Mouse (Mus musculus) liver, embryonic 16.5 days (tissue): Measurements from ENCODE around the gene Ccser1. TPM values are rescaled to one million over a fixed set of nuclear protein-coding genes. Genes with fewer than 3 reads are reported as not detected.
A peak's percentile ranks its signal among the peaks of the same experiment; 100 is the strongest.

Experiments
- ATAC-seq: fragments of 200-750 bp; cut with Nextera tagmentation; 2 replicates; pipeline ENCODE4 v1.8.0; 2017; ENCODE audit warnings: low read depth, mild to moderate bottlenecking, moderate number of reproducible peaks, moderate library complexity
- H3K27ac ChIP-seq: fragments of 300-500 bp; sonication (generic); 2 replicates; pipeline ENCODE4 v1.5.1; 2014; ENCODE audit warnings: mild to moderate bottlenecking, low read length
- H3K27me3 ChIP-seq: fragments of 300-500 bp; sonication (generic); 2 replicates; pipeline ENCODE4 v1.6.1; 2014; ENCODE audit warnings: low read depth, low read length, mixed read lengths; ENCODE audit not compliant: control insufficient read depth, insufficient read depth
- H3K36me3 ChIP-seq: fragments of 300-500 bp; sonication (generic); 2 replicates; pipeline ENCODE4 v1.6.1; 2014; ENCODE audit warnings: mild to moderate bottlenecking; ENCODE audit not compliant: control insufficient read depth, insufficient read depth
- H3K4me1 ChIP-seq: fragments of 300-500 bp; sonication (generic); 2 replicates; pipeline ENCODE4 v1.6.1; 2014; ENCODE audit warnings: low read depth, low read length, mixed read lengths; ENCODE audit not compliant: control insufficient read depth
- H3K4me2 ChIP-seq: fragments of 300-500 bp; sonication (generic); 2 replicates; pipeline ENCODE4 v1.6.1; 2014; ENCODE audit warnings: low read depth, low read length, mixed read lengths
- H3K4me3 ChIP-seq: fragments of 300-500 bp; sonication (generic); 2 replicates; pipeline ENCODE4 v1.5.1; 2014; ENCODE audit warnings: low read depth, mild to moderate bottlenecking, low read length
- H3K9ac ChIP-seq: fragments of 300-500 bp; sonication (generic); 2 replicates; pipeline ENCODE4 v1.6.1; 2014; ENCODE audit warnings: low read depth, low read length
- H3K9me3 ChIP-seq: fragments of 300-500 bp; sonication (generic); replicated peaks from 2 replicates; pipeline ENCODE4 v1.6.1; 2016; ENCODE audit warnings: low read length; ENCODE audit not compliant: control insufficient read depth
- WGBS: fragments of 180-500 bp; shearing (Covaris S2); extraction: QIAGEN DNeasy Blood & Tissue Kit; methylation state at CpG from one replicate; pipeline ENCODE4 v1.1.7; 2014; ENCODE audit not compliant: insufficient replicate concordance; 5-methylcytosine and 5-hydroxymethylcytosine counted together
- polyA plus RNA-seq: library from polyadenylated mRNA; unstranded; fragments of >200 nt; fragmentation: Nextera tagmentation; extraction: Ambion mirVana; gene quantifications from 2 replicates; pipeline ENCODE4 v1.2.1, GENCODE M21; 2015

Gene Ccser1
- polyA plus RNA-seq, 1 experiment from 2014 or later: 0.09 TPM

GRCm38 (mm10) chr6:61176126-61176525, 4.0 kb upstream of the Ccser1 start:
- Histone ChIP-seq H3K9ac (no peak overlapping the region), H3K36me3 (no peaks in the 10 kb centered on the region), H3K4me1 (no peaks in the 10 kb centered on the region), H3K4me3 (no peak overlapping the region), H3K27ac (no peak overlapping the region), H3K4me2 (no peak overlapping the region), H3K27me3 (peaks cover 27% of the 10 kb centered on the region), H3K9me3 (no peaks in the 10 kb centered on the region)
- WGBS: 44% methylated on average over 1 of the region's 1 CpGs
- ATAC-seq: no peak

DNA sequence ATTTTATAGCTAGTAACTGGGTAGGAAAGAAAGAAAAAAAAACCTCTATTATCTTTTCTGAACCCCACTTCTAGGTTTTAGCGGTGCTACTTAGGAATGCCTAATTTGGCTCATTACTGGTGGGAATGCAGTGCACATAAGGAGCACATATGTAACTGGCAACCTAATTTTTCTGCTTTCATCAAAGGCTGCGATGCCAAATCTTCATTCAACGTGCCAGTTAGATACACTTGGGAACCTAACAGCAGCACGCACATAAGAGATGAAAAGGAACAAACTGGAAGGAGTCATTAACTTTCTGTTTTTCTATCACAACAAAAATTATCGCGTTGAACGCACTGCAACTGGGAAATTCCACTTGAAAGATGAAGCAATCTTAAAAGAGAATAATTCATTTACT, 2.6 kb upstream of the Ccser1 start:
- Histone ChIP-seq H3K4me3 (no peak overlapping the region), H3K4me2 (no peak overlapping the region), H3K9me3 (no peaks in the 10 kb centered on the region), H3K4me1 (no peaks in the 10 kb centered on the region), H3K36me3 (no peaks in the 10 kb centered on the region), H3K27me3 (peaks cover 32% of the 10 kb centered on the region), H3K9ac (no peak overlapping the region), H3K27ac (no peak overlapping the region)
- no peak for ATAC-seq
- WGBS: 69% methylated on average over 7 of the region's 7 CpGs

DNA sequence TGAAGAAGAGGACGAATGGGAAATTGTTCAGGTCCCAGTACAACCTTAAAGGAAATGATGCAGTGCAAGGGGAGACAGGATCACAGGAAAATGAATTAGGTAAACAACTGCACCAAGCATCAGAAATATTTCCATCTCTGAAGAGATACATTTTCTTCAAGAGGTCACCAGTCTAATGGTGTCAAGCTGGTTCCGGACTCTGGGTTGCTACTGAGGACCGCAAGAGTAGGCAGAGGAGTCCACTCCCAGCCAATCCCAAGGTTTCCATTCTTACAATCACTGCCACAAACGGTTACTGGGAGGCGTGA, 529 bp upstream of the Ccser1 start:
- H3K4me2 ChIP-seq: peak overlapping the region; percentile 83
- no peaks in the 10 kb centered on the region for H3K4me1 ChIP-seq
- H3K27ac ChIP-seq: no peak overlapping the region
- H3K9me3 ChIP-seq: no peaks in the 10 kb centered on the region
- no peaks in the 10 kb centered on the region for H3K36me3 ChIP-seq
- ATAC-seq: no peak
- H3K9ac ChIP-seq: no peak overlapping the region
- H3K27me3 ChIP-seq: peaks cover 32% of the 10 kb centered on the region
- WGBS: 7% methylated on average over 5 of the region's 5 CpGs
- H3K4me3 ChIP-seq: peak overlapping the region; percentile 58

DNA sequence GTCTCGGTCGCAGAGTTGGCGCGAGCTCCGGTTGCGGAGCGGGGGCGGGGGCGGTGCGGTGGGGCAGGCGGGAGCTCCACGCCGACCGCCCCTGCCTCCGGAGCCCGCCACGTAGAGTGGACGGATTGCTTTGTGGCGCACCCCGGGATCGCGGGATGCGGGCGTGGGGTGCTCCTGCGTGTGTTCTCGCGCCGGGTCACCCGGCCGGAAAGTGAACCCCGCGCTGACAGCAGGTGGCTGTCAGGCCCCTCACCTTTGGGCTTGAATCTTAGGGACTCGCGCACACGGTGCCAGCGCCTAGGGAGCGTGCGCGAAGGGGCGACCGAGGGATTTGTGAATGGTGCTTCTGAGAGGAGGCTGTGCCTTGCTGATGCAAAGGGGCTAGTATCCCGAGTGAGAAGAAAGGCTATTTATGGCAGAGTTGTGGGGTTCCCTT, 650 bp downstream of the Ccser1 start:
- H3K4me3 ChIP-seq: peak overlapping the region; percentile 58
- H3K27me3 ChIP-seq: peaks cover 32% of the 10 kb centered on the region
- no peaks in the 10 kb centered on the region for H3K36me3 ChIP-seq
- no peak for ATAC-seq
- no peaks in the 10 kb centered on the region for H3K9me3 ChIP-seq
- no peak overlapping the region for H3K9ac ChIP-seq
- WGBS: 1% methylated on average over 31 of the region's 42 CpGs
- no peaks in the 10 kb centered on the region for H3K4me1 ChIP-seq
- no peak overlapping the region for H3K27ac ChIP-seq
- H3K4me2 ChIP-seq: peak overlapping the region; percentile 83

GRCm38 (mm10) chr6:61189029-61189428, 8.9 kb downstream of the Ccser1 start:
- Histone ChIP-seq H3K4me2 (no peak overlapping the region), H3K9ac (no peak overlapping the region), H3K4me1 (no peaks in the 10 kb centered on the region), H3K9me3 (no peaks in the 10 kb centered on the region), H3K36me3 (no peaks in the 10 kb centered on the region), H3K27me3 (no peaks in the 10 kb centered on the region), H3K4me3 (no peak overlapping the region), H3K27ac (no peak overlapping the region)
- ATAC-seq: no peak
- WGBS: 33% methylated on average over 2 of the region's 2 CpGs

GRCm38 (mm10) chr6:61191597-61192386, 11.7 kb downstream of the Ccser1 start:
- H3K27me3 ChIP-seq: no peaks in the 10 kb centered on the region
- no peak overlapping the region for H3K4me2 ChIP-seq
- H3K4me1 ChIP-seq: no peaks in the 10 kb centered on the region
- no peak overlapping the region for H3K27ac ChIP-seq
- no peaks in the 10 kb centered on the region for H3K36me3 ChIP-seq
- 53% methylated on average over 13 of the region's 13 CpGs for WGBS
- ATAC-seq: no peak
- H3K4me3 ChIP-seq: no peak overlapping the region
- no peak overlapping the region for H3K9ac ChIP-seq
- no peaks in the 10 kb centered on the region for H3K9me3 ChIP-seq

DNA sequence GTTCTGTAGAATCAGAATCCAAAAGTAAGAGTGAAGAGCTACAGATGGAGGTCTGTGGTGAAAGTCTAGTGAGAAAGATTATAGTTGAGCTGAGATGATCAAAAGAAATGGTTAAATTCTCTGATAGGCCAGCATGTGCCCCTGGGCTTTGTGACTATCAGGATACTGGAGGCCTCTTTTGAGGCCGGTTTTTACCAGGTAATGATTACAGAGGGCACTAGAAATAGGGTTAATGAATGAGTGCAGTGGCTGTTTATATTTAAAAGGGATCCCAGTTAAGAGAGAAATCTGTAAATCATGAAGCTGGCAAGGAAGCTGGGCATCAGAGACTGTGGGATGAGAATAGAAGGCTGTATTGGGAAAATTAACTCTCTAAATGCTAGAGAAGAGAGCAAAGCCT, 23.2 kb downstream of the Ccser1 start:
- H3K4me2 ChIP-seq: no peak overlapping the region
- H3K27me3 ChIP-seq: no peaks in the 10 kb centered on the region
- H3K9ac ChIP-seq: no peak overlapping the region
- no peak overlapping the region for H3K4me3 ChIP-seq
- no peak for ATAC-seq
- no peaks in the 10 kb centered on the region for H3K4me1 ChIP-seq
- 53% methylated on average over 1 of the region's 1 CpGs for WGBS
- no peaks in the 10 kb centered on the region for H3K9me3 ChIP-seq
- H3K36me3 ChIP-seq: no peaks in the 10 kb centered on the region
- H3K27ac ChIP-seq: no peak overlapping the region

DNA sequence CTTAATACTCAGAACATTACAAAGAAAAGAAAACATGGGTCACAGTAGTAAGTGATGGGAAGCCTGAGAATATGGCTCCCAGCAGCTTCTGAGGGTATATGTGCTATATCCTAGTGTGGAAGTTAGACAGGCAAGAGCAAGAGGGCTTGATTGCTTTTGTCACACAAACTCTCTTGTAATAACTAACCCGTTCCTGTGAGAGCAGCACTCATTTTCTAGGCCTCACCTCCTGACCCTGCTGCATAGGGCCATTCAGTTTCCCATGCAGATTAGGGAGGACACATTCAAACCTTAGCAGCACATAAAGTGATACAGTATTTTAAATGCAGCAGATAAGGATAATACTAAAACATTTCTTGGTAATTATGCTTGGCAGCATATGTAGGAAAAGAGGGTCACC, 25.9 kb downstream of the Ccser1 start:
- Histone ChIP-seq H3K9me3 (no peaks in the 10 kb centered on the region), H3K4me2 (no peak overlapping the region), H3K36me3 (no peaks in the 10 kb centered on the region), H3K27ac (no peak overlapping the region), H3K4me3 (no peak overlapping the region), H3K27me3 (no peaks in the 10 kb centered on the region), H3K9ac (no peak overlapping the region), H3K4me1 (no peaks in the 10 kb centered on the region)
- 38% methylated on average over 1 of the region's 1 CpGs for WGBS
- no peak for ATAC-seq

GRCm38 (mm10) chr6:61206619-61207018, 26.5 kb downstream of the Ccser1 start:
- H3K27ac ChIP-seq: no peak overlapping the region
- 35% methylated on average over 2 of the region's 2 CpGs for WGBS
- no peaks in the 10 kb centered on the region for H3K9me3 ChIP-seq
- H3K27me3 ChIP-seq: no peaks in the 10 kb centered on the region
- ATAC-seq: no peak
- no peaks in the 10 kb centered on the region for H3K4me1 ChIP-seq
- no peaks in the 10 kb centered on the region for H3K36me3 ChIP-seq
- no peak overlapping the region for H3K4me3 ChIP-seq
- no peak overlapping the region for H3K9ac ChIP-seq
- no peak overlapping the region for H3K4me2 ChIP-seq
